Mouse (Mus musculus): Measurements from ENCODE around the gene Hic1.

DNA sequence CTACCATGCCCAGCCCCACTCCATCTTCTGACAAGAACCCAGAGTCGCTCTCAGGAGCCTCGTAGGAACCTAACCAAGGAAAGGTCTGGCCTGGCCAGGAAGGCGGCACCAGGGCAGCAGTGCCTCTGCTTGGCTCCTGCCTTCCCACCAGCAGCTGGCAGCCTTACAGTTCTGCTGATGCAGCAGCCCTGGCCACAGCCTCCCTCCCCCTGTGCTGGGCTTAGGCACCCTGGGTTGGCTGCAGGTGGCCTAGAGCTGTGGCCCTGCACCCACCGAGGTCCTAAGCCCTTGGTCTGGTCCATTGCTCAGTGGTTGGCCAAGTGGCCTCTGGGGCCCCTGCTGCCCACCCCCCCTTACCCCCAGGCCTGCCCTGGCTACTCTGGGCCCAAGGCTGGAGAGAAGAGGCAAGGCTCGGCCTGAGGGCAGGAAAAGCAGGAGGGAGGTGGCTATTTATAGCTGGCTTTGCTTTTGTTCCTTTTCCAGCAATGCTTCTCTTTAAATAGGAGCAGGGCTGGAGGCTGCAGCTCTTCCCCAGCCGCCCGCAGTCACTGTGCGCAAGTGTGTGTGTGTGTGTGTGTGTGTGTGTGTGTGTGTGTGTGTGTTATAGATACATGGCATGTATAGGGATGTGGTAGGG lies 42.8 kb upstream of the Hic1 start:
- TF ChIP-seq CTCF (IDR thresholded peaks at IDR 0.05; ENCODE audit: low read depth): no peak
- TF ChIP-seq EP300 (IDR thresholded peaks at IDR 0.05; ENCODE audit: low read depth): no peak
